Mouse (Mus musculus): ENCODE results near the gene Sox12. TPM values are rescaled to one million over a fixed set of nuclear protein-coding genes. Genes with fewer than 3 reads are reported as not detected.
"Not testable (repeated sequence)": the region's sequence is repeated elsewhere in the genome, so short reads cannot be mapped to it uniquely, and the experiment has no call there.

Sox12 gene
- polyA plus RNA-seq, 1 experiment from 2014 or later = 7.2 TPM

GRCm38 (mm10) chr2:152372104-152372503 lies 25.8 kb downstream of the Sox12 start:
- peaks cover 15% of the 10 kb centered on the region; the same call in 1 of the 2 replicates for H3K27me3 ChIP-seq (replicated peaks)
- no peak overlapping the region for H3K9ac ChIP-seq
- no peaks in the 10 kb centered on the region for H3K36me3 ChIP-seq
- peaks cover 18% of the 10 kb centered on the region; the same call in 1 of the 2 replicates for H3K4me1 ChIP-seq
- no peak overlapping the region for H3K4me3 ChIP-seq (replicated peaks)
- WGBS = 80% methylated on average over 7 of the region's 7 CpGs
- no peak overlapping the region for H3K27ac ChIP-seq
- no peak overlapping the region for H3K4me2 ChIP-seq
- ATAC-seq (ENCODE audit: insufficient read depth, low FRiP score, low read depth) = no peak
- H3K9me3 ChIP-seq = no peaks in the 10 kb centered on the region

- no peak for ATAC-seq (ENCODE audit: insufficient read depth, low FRiP score, low read depth)
- Histone ChIP-seq H3K27me3 (replicated peaks) (no peaks in the 10 kb centered on the region), H3K4me2 (peak overlapping the region; percentile 34), H3K36me3 (no peaks in the 10 kb centered on the region), H3K4me3 (replicated peaks) (no peak overlapping the region), H3K9me3 (no peaks in the 10 kb centered on the region), H3K27ac (no peak overlapping the region), H3K9ac (no peak overlapping the region), H3K4me1 (peaks cover 7% of the 10 kb centered on the region; the same call in 1 of the 2 replicates)
- 29% methylated on average over 14 of the region's 14 CpGs for WGBS
These were observed 29.2 kb downstream of the Sox12 start for GRCm38 (mm10) chr2:152368532-152369140.

- ATAC-seq (ENCODE audit: insufficient read depth, low FRiP score, low read depth) = no peak
- H3K9ac ChIP-seq = no peak overlapping the region
- H3K9me3 ChIP-seq = no peaks in the 10 kb centered on the region
- H3K27me3 ChIP-seq (replicated peaks) = no peaks in the 10 kb centered on the region
- no peaks in the 10 kb centered on the region for H3K36me3 ChIP-seq
- no peak overlapping the region for H3K27ac ChIP-seq
- no peak overlapping the region for H3K4me2 ChIP-seq
- 63% methylated on average over 5 of the region's 5 CpGs for WGBS
- peaks cover 9% of the 10 kb centered on the region; the same call in 1 of the 2 replicates for H3K4me1 ChIP-seq
- no peak overlapping the region for H3K4me3 ChIP-seq (replicated peaks)
These were observed 29.9 kb downstream of the Sox12 start for GRCm38 (mm10) chr2:152367917-152368316.

GRCm38 (mm10) chr2:152363245-152364147 lies 34.4 kb downstream of the Sox12 start:
- Histone ChIP-seq H3K36me3 (no peaks in the 10 kb centered on the region), H3K4me2 (peak overlapping the region; percentile 45), H3K9me3 (no peaks in the 10 kb centered on the region), H3K27me3 (replicated peaks) (no peaks in the 10 kb centered on the region), H3K27ac (peak overlapping the region; percentile 63), H3K4me3 (replicated peaks) (0 out of 2 replicates have a peak overlapping the region, but pooled peaks have one; percentile 9), H3K9ac (no peak overlapping the region), H3K4me1 (peaks cover 8% of the 10 kb centered on the region; the same call in 1 of the 2 replicates)
- 11% methylated on average over 17 of the region's 17 CpGs for WGBS
- peak; percentile 75 for ATAC-seq (ENCODE audit: insufficient read depth, low FRiP score, low read depth)

GRCm38 (mm10) chr2:152361193-152361592 lies 36.7 kb downstream of the Sox12 start:
- Histone ChIP-seq H3K4me2 (no peak overlapping the region), H3K4me1 (peaks cover 8% of the 10 kb centered on the region; the same call in 1 of the 2 replicates), H3K27me3 (replicated peaks) (no peaks in the 10 kb centered on the region), H3K4me3 (replicated peaks) (no peak overlapping the region), H3K9me3 (no peaks in the 10 kb centered on the region), H3K36me3 (no peaks in the 10 kb centered on the region), H3K27ac (no peak overlapping the region), H3K9ac (no peak overlapping the region)
- WGBS = 86% methylated on average over 8 of the region's 8 CpGs
- no peak for ATAC-seq (ENCODE audit: insufficient read depth, low FRiP score, low read depth)

GRCm38 (mm10) chr2:152360271-152360775 lies 37.5 kb downstream of the Sox12 start:
- Histone ChIP-seq H3K9ac (no peak overlapping the region), H3K9me3 (no peaks in the 10 kb centered on the region), H3K4me1 (peaks cover 8% of the 10 kb centered on the region; the same call in 1 of the 2 replicates), H3K36me3 (no peaks in the 10 kb centered on the region), H3K27me3 (replicated peaks) (no peaks in the 10 kb centered on the region), H3K4me2 (no peak overlapping the region), H3K4me3 (replicated peaks) (no peak overlapping the region), H3K27ac (0 out of 2 replicates have a peak overlapping the region, but pooled peaks have one; percentile 42)
- 27% methylated on average over 7 of the region's 7 CpGs for WGBS
- peak; percentile 34; the same call in 1 of the 2 replicates for ATAC-seq (ENCODE audit: insufficient read depth, low FRiP score, low read depth)

GRCm38 (mm10) chr2:152359616-152360015 lies 38.2 kb downstream of the Sox12 start:
- H3K4me2 ChIP-seq = no peak overlapping the region
- no peaks in the 10 kb centered on the region for H3K27me3 ChIP-seq (replicated peaks)
- no peak overlapping the region for H3K9ac ChIP-seq
- no peaks in the 10 kb centered on the region for H3K36me3 ChIP-seq
- peaks cover 8% of the 10 kb centered on the region; the same call in 1 of the 2 replicates for H3K4me1 ChIP-seq
- 0 out of 2 replicates have a peak, but pooled peaks have one; percentile 17 for ATAC-seq (ENCODE audit: insufficient read depth, low FRiP score, low read depth)
- no peak overlapping the region for H3K4me3 ChIP-seq (replicated peaks)
- WGBS = 48% methylated on average over 5 of the region's 5 CpGs
- no peak overlapping the region; the same call in 1 of the 2 replicates for H3K27ac ChIP-seq
- H3K9me3 ChIP-seq = no peaks in the 10 kb centered on the region

GRCm38 (mm10) chr2:152358977-152359376 lies 38.9 kb downstream of the Sox12 start:
- not testable (repeated sequence) for H3K9ac ChIP-seq; ATAC-seq (ENCODE audit: insufficient read depth, low FRiP score, low read depth); H3K4me1 ChIP-seq; H3K36me3 ChIP-seq; H3K4me3 ChIP-seq (replicated peaks); H3K27me3 ChIP-seq (replicated peaks); H3K27ac ChIP-seq; H3K4me2 ChIP-seq; H3K9me3 ChIP-seq
- WGBS = 73% methylated on average over 5 of the region's 5 CpGs

- no peak for ATAC-seq (ENCODE audit: insufficient read depth, low FRiP score, low read depth)
- Histone ChIP-seq H3K4me3 (replicated peaks) (no peak overlapping the region), H3K9ac (no peak overlapping the region), H3K9me3 (no peaks in the 10 kb centered on the region), H3K27ac (no peak overlapping the region), H3K36me3 (no peaks in the 10 kb centered on the region), H3K4me1 (0 out of 2 replicates have a peak, but pooled peaks cover 3% of the 10 kb centered on the region), H3K27me3 (replicated peaks) (no peaks in the 10 kb centered on the region), H3K4me2 (no peak overlapping the region)
- WGBS = 92% methylated on average over 3 of the region's 3 CpGs
These were observed 40.6 kb downstream of the Sox12 start for GRCm38 (mm10) chr2:152357254-152357653.

- Histone ChIP-seq H3K4me3 (replicated peaks) (no peak overlapping the region), H3K9me3 (no peaks in the 10 kb centered on the region), H3K4me1 (0 out of 2 replicates have a peak, but pooled peaks cover 8% of the 10 kb centered on the region), H3K27me3 (replicated peaks) (no peaks in the 10 kb centered on the region), H3K27ac (no peak overlapping the region), H3K36me3 (no peaks in the 10 kb centered on the region), H3K4me2 (no peak overlapping the region), H3K9ac (no peak overlapping the region)
- ATAC-seq (ENCODE audit: insufficient read depth, low FRiP score, low read depth) = peak; percentile 56; the same call in 1 of the 2 replicates
- WGBS = 83% methylated on average over 8 of the region's 8 CpGs
These were observed 47.9 kb downstream of the Sox12 start for GRCm38 (mm10) chr2:152349842-152350540.

GRCm38 (mm10) chr2:152349205-152349604 lies 48.7 kb downstream of the Sox12 start:
- Histone ChIP-seq H3K4me1 (peaks cover 12% of the 10 kb centered on the region; the same call in 1 of the 2 replicates), H3K27ac (no peak overlapping the region), H3K4me2 (no peak overlapping the region), H3K36me3 (no peaks in the 10 kb centered on the region), H3K9ac (no peak overlapping the region), H3K9me3 (no peaks in the 10 kb centered on the region), H3K27me3 (replicated peaks) (no peaks in the 10 kb centered on the region), H3K4me3 (replicated peaks) (no peak overlapping the region)
- no peak for ATAC-seq (ENCODE audit: insufficient read depth, low FRiP score, low read depth)
- 81% methylated on average over 6 of the region's 6 CpGs for WGBS
